Mouse (Mus musculus) limb, embryonic 11.5 days (tissue): ENCODE results near the gene Trank1. TPM values are rescaled to one million over a fixed set of nuclear protein-coding genes. Genes with fewer than 3 reads are reported as not detected.

Experiments
- ATAC-seq: fragments of 200-750 bp; cut with Nextera tagmentation; 2 replicates; pipeline ENCODE4 v1.8.0; 2017; ENCODE audit warnings: low read depth; ENCODE audit not compliant: insufficient number of reproducible peaks, low FRiP score, low TSS enrichment
- DNase-seq: peaks from one replicate; pipeline ENCODE4 v3.0.0-alpha.2; 2015; ENCODE audit warnings: low spot score
- H3K27ac ChIP-seq: fragments of 300-500 bp; sonication (generic); replicated peaks from 2 replicates; pipeline ENCODE4 v1.5.1; 2014; ENCODE audit warnings: low read depth, mild to moderate bottlenecking, low read length
- H3K27me3 ChIP-seq: fragments of 300-500 bp; sonication (generic); 2 replicates; pipeline ENCODE4 v1.6.1; 2014; ENCODE audit warnings: mild to moderate bottlenecking, low read length, mixed read lengths; ENCODE audit not compliant: control insufficient read depth, insufficient read depth
- H3K36me3 ChIP-seq: fragments of 300-500 bp; sonication (generic); 2 replicates; pipeline ENCODE4 v1.6.1; 2014; ENCODE audit warnings: mild to moderate bottlenecking, low read length, moderate library complexity, mixed read lengths; ENCODE audit not compliant: control insufficient read depth, insufficient read depth
- H3K4me1 ChIP-seq: fragments of 300-500 bp; sonication (generic); 2 replicates; pipeline ENCODE4 v1.6.1; 2014; ENCODE audit warnings: low read length, mixed read lengths; ENCODE audit not compliant: control insufficient read depth, insufficient read depth
- H3K4me2 ChIP-seq: fragments of 300-500 bp; sonication (generic); 2 replicates; pipeline ENCODE4 v1.6.1; 2014; ENCODE audit warnings: low read depth, mild to moderate bottlenecking, moderate library complexity; ENCODE audit not compliant: severe bottlenecking
- H3K4me3 ChIP-seq: fragments of 300-500 bp; sonication (generic); 2 replicates; pipeline ENCODE4 v1.5.1; 2014; ENCODE audit warnings: low read depth, low read length
- H3K9ac ChIP-seq: fragments of 300-500 bp; sonication (generic); 2 replicates; pipeline ENCODE4 v1.6.1; 2014; ENCODE audit warnings: mild to moderate bottlenecking, low read length
- H3K9me3 ChIP-seq: fragments of 300-500 bp; sonication (generic); 2 replicates; pipeline ENCODE4 v1.6.1; 2016; ENCODE audit warnings: low read length; ENCODE audit not compliant: control insufficient read depth
- WGBS: fragments of 180-500 bp; shearing (Covaris S2); extraction: QIAGEN DNeasy Blood & Tissue Kit; methylation state at CpG from one replicate; pipeline ENCODE4 v1.1.7; 2014; 5-methylcytosine and 5-hydroxymethylcytosine counted together
- polyA plus RNA-seq: library from polyadenylated mRNA; unstranded; fragments of >200 nt; fragmentation: Nextera tagmentation; extraction: Ambion mirVana; gene quantifications from 2 replicates; pipeline ENCODE4 v1.2.1, GENCODE M21; 2014

Gene Trank1
- polyA plus RNA-seq, 1 experiment from 2014 or later, result 0.08 TPM

- no peaks in the 10 kb centered on the region for H3K27me3 ChIP-seq
- no peaks in the 10 kb centered on the region for H3K4me1 ChIP-seq
- H3K4me3 ChIP-seq, result no peak overlapping the region
- H3K4me2 ChIP-seq, result no peak overlapping the region
- no peak for ATAC-seq
- no peak overlapping the region for H3K27ac ChIP-seq
- no peaks in the 10 kb centered on the region for H3K9me3 ChIP-seq
- H3K36me3 ChIP-seq, result no peaks in the 10 kb centered on the region
- whole genome bisulfite sequencing, result 84% methylated on average over 4 of the region's 4 CpGs
- no peak overlapping the region for H3K9ac ChIP-seq
- DNase-seq, result no peak
Measured at GRCm38 (mm10) chr9:111387576-111387975, 76.0 kb downstream of the Trank1 start.

- Histone ChIP-seq H3K36me3 (no peaks in the 10 kb centered on the region), H3K4me3 (no peak overlapping the region), H3K9ac (no peak overlapping the region), H3K27me3 (no peaks in the 10 kb centered on the region), H3K9me3 (no peaks in the 10 kb centered on the region), H3K4me2 (no peak overlapping the region), H3K4me1 (no peaks in the 10 kb centered on the region), H3K27ac (no peak overlapping the region)
- DNase-seq, result no peak
- no peak for ATAC-seq
- whole genome bisulfite sequencing, result 87% methylated on average over 9 of the region's 9 CpGs
Measured at GRCm38 (mm10) chr9:111390016-111390415, 78.5 kb downstream of the Trank1 start.

GRCm38 (mm10) chr9:111391036-111391435 is 79.5 kb downstream of the Trank1 start:
- H3K9me3 ChIP-seq, result no peaks in the 10 kb centered on the region
- no peak overlapping the region for H3K27ac ChIP-seq
- H3K4me3 ChIP-seq, result no peak overlapping the region
- 80% methylated on average over 8 of the region's 8 CpGs for WGBS
- DNase-seq (no peak), ATAC-seq (no peak)
- no peak overlapping the region for H3K4me2 ChIP-seq
- H3K36me3 ChIP-seq, result no peaks in the 10 kb centered on the region
- no peak overlapping the region for H3K9ac ChIP-seq
- no peaks in the 10 kb centered on the region for H3K4me1 ChIP-seq
- H3K27me3 ChIP-seq, result no peaks in the 10 kb centered on the region

- WGBS, result 80% methylated on average over 18 of the region's 18 CpGs
- Histone ChIP-seq H3K9ac (no peak overlapping the region), H3K36me3 (no peaks in the 10 kb centered on the region), H3K4me1 (no peaks in the 10 kb centered on the region), H3K27me3 (no peaks in the 10 kb centered on the region), H3K9me3 (no peaks in the 10 kb centered on the region), H3K4me2 (no peak overlapping the region), H3K4me3 (no peak overlapping the region), H3K27ac (no peak overlapping the region)
- DNase-seq (no peak), ATAC-seq (no peak)
Measured at GRCm38 (mm10) chr9:111391926-111392442, 80.4 kb downstream of the Trank1 start.

- WGBS, result 78% methylated on average over 5 of the region's 5 CpGs
- no peaks in the 10 kb centered on the region for H3K4me1 ChIP-seq
- ATAC-seq (no peak), DNase-seq (no peak)
- H3K9ac ChIP-seq, result no peak overlapping the region
- H3K36me3 ChIP-seq, result no peaks in the 10 kb centered on the region
- no peaks in the 10 kb centered on the region for H3K9me3 ChIP-seq
- no peak overlapping the region for H3K27ac ChIP-seq
- no peak overlapping the region for H3K4me2 ChIP-seq
- H3K27me3 ChIP-seq, result no peaks in the 10 kb centered on the region
- H3K4me3 ChIP-seq, result no peak overlapping the region
Measured at GRCm38 (mm10) chr9:111395265-111395664, 83.7 kb downstream of the Trank1 start.

GRCm38 (mm10) chr9:111398059-111398458 is 86.5 kb downstream of the Trank1 start:
- DNase-seq (no peak), ATAC-seq (no peak)
- Histone ChIP-seq H3K27ac (no peak overlapping the region), H3K9ac (no peak overlapping the region), H3K9me3 (no peaks in the 10 kb centered on the region), H3K4me2 (no peak overlapping the region), H3K36me3 (no peaks in the 10 kb centered on the region), H3K4me3 (no peak overlapping the region), H3K4me1 (no peaks in the 10 kb centered on the region), H3K27me3 (no peaks in the 10 kb centered on the region)
- 68% methylated on average over 2 of the region's 2 CpGs for WGBS

- Histone ChIP-seq H3K36me3 (no peaks in the 10 kb centered on the region), H3K9ac (no peak overlapping the region), H3K4me2 (no peak overlapping the region), H3K9me3 (no peaks in the 10 kb centered on the region), H3K27me3 (no peaks in the 10 kb centered on the region), H3K4me3 (no peak overlapping the region), H3K27ac (no peak overlapping the region), H3K4me1 (no peaks in the 10 kb centered on the region)
- no peak for DNase-seq
- no peak for ATAC-seq
- 91% methylated on average over 4 of the region's 4 CpGs for WGBS
Measured at GRCm38 (mm10) chr9:111400089-111400488, 88.5 kb downstream of the Trank1 start.

GRCm38 (mm10) chr9:111403159-111403558 is 91.6 kb downstream of the Trank1 start:
- ATAC-seq (no peak), DNase-seq (no peak)
- H3K27ac ChIP-seq, result no peak overlapping the region
- H3K9ac ChIP-seq, result no peak overlapping the region
- H3K9me3 ChIP-seq, result no peaks in the 10 kb centered on the region
- H3K4me3 ChIP-seq, result no peak overlapping the region
- no peaks in the 10 kb centered on the region for H3K36me3 ChIP-seq
- WGBS, result 90% methylated on average over 4 of the region's 4 CpGs
- H3K4me1 ChIP-seq, result no peaks in the 10 kb centered on the region
- H3K27me3 ChIP-seq, result no peaks in the 10 kb centered on the region
- no peak overlapping the region for H3K4me2 ChIP-seq

- no peak overlapping the region for H3K9ac ChIP-seq
- H3K27ac ChIP-seq, result no peak overlapping the region
- ATAC-seq (no peak), DNase-seq (no peak)
- WGBS, result 89% methylated on average over 12 of the region's 12 CpGs
- H3K9me3 ChIP-seq, result no peaks in the 10 kb centered on the region
- no peak overlapping the region for H3K4me2 ChIP-seq
- H3K36me3 ChIP-seq, result no peaks in the 10 kb centered on the region
- H3K4me3 ChIP-seq, result no peak overlapping the region
- H3K27me3 ChIP-seq, result no peaks in the 10 kb centered on the region
- H3K4me1 ChIP-seq, result no peaks in the 10 kb centered on the region
Measured at GRCm38 (mm10) chr9:111404346-111405079, 93.0 kb downstream of the Trank1 start.
